Mouse (Mus musculus) heart, postnatal 0 days (tissue): ENCODE measurements around the gene Mrpl22. TPM values are rescaled to one million over a fixed set of nuclear protein-coding genes. Genes with fewer than 3 reads are reported as not detected.
"Not testable (repeated sequence)": the region's sequence is repeated elsewhere in the genome, so short reads cannot be mapped to it uniquely, and the experiment has no call there.

Source experiments
- ATAC-seq: fragments of 200-750 bp; cut with Nextera tagmentation; 2 replicates; pipeline ENCODE4 v1.8.0; 2017; ENCODE audit warnings: low read depth, moderate number of reproducible peaks, moderate library complexity; ENCODE audit not compliant: insufficient read depth
- DNase-seq: peaks from one replicate; pipeline ENCODE4 v3.0.0-alpha.2; 2016; ENCODE audit warnings: low spot score
- H3K27ac ChIP-seq: fragments of 300-500 bp; sonication (generic); 2 replicates; pipeline ENCODE4 v1.5.1; 2014; ENCODE audit warnings: low read depth, mild to moderate bottlenecking
- H3K27me3 ChIP-seq: fragments of 300-500 bp; sonication (generic); 2 replicates; pipeline ENCODE4 v1.6.1; 2014; ENCODE audit warnings: low read length, mixed read lengths; ENCODE audit not compliant: control insufficient read depth, insufficient read depth
- H3K36me3 ChIP-seq: fragments of 300-500 bp; sonication (generic); replicated peaks from 2 replicates; pipeline ENCODE4 v1.6.1; 2014; ENCODE audit warnings: low read length, mixed read lengths; ENCODE audit not compliant: control insufficient read depth, insufficient read depth
- H3K4me1 ChIP-seq: fragments of 300-500 bp; sonication (generic); 2 replicates; pipeline ENCODE4 v1.6.1; 2014; ENCODE audit warnings: antibody characterized with exemption; ENCODE audit not compliant: control insufficient read depth, insufficient read depth
- H3K4me2 ChIP-seq: fragments of 300-500 bp; sonication (generic); 2 replicates; pipeline ENCODE4 v1.6.1; 2014; ENCODE audit warnings: low read depth, mild to moderate bottlenecking, low read length, moderate library complexity
- H3K4me3 ChIP-seq: fragments of 300-500 bp; sonication (generic); 2 replicates; pipeline ENCODE4 v1.5.1; 2014; ENCODE audit warnings: low read depth, low read length
- H3K9ac ChIP-seq: fragments of 300-500 bp; sonication (generic); replicated peaks from 2 replicates; pipeline ENCODE4 v1.6.1; 2014; ENCODE audit warnings: low read depth, low read length, mixed read lengths
- H3K9me3 ChIP-seq: fragments of 300-500 bp; sonication (generic); replicated peaks from 2 replicates; pipeline ENCODE4 v1.6.1; 2016; ENCODE audit warnings: low read length; ENCODE audit not compliant: control insufficient read depth
- CTCF ChIP-seq: IDR thresholded peaks from 2 replicates; pipeline ENCODE4 v1.5.1; 2016; ENCODE audit warnings: antibody characterized with exemption, control low read depth, low read depth
- EP300 ChIP-seq: IDR thresholded peaks from 2 replicates; pipeline ENCODE4 v1.6.1; 2016; ENCODE audit warnings: antibody characterized with exemption, low read depth
- WGBS: fragments of 180-500 bp; shearing (Covaris S2); extraction: QIAGEN DNeasy Blood & Tissue Kit; methylation state at CpG from one replicate; pipeline ENCODE4 v1.1.7; 2014; 5-methylcytosine and 5-hydroxymethylcytosine counted together
- polyA plus RNA-seq: library from polyadenylated mRNA; unstranded; fragments of >200 nt; fragmentation: Nextera tagmentation; extraction: Ambion mirVana; gene quantifications from 2 replicates; pipeline ENCODE4 v1.2.1, GENCODE M21; 2015
- total RNA-seq: library from RNA; depleted of rRNA; stranded (reverse); fragments of >200 nt; gene quantifications from 2 replicates; pipeline ENCODE4 v1.2.3, GENCODE M21; 2014; ENCODE audit warnings: low replicate concordance; rRNA removed

Gene Mrpl22
- total and polyA plus RNA-seq, 2 experiments from 2014 or later: 58.4 to 124 TPM

DNA sequence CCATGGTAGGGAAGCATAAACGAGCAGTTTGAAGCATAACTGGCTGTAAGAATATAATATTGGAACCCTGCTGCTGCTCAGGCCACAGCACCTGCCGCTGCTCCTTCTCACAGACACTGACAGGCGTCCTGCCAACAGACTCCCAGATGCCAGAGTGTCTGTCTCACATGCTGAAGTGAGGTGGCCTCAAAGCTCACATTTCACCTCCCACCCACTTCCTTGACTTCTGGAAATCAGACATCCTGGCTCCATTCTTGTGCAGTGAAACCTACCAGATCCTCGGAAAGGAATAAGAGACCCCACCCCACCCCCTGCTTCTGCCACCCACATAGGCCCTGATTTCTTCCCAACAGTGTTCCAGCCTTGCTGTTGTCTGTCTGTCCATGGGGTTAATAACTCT is 52.3 kb downstream of the Mrpl22 start:
- H3K9ac ChIP-seq: no peak overlapping the region
- no peak overlapping the region for H3K4me2 ChIP-seq
- ATAC-seq (no peak), DNase-seq (no peak)
- no peaks in the 10 kb centered on the region; the same call in 1 of the 2 replicates for H3K36me3 ChIP-seq
- peaks cover 13% of the 10 kb centered on the region for H3K4me1 ChIP-seq
- 11% methylated on average over 4 of the region's 4 CpGs for WGBS
- TF ChIP-seq EP300 (no peak), CTCF (no peak)
- H3K4me3 ChIP-seq: no peak overlapping the region
- H3K9me3 ChIP-seq: no peaks in the 10 kb centered on the region
- peak overlapping the region; percentile 53 for H3K27ac ChIP-seq
- no peaks in the 10 kb centered on the region for H3K27me3 ChIP-seq

GRCm38 (mm10) chr11:58224313-58224712 is 52.9 kb downstream of the Mrpl22 start:
- Histone ChIP-seq H3K36me3 (no peaks in the 10 kb centered on the region; the same call in 1 of the 2 replicates), H3K4me1 (peaks cover 13% of the 10 kb centered on the region), H3K4me3 (no peak overlapping the region), H3K4me2 (no peak overlapping the region), H3K27ac (no peak overlapping the region), H3K27me3 (no peaks in the 10 kb centered on the region), H3K9me3 (no peaks in the 10 kb centered on the region), H3K9ac (no peak overlapping the region)
- WGBS: 55% methylated on average over 7 of the region's 7 CpGs
- ATAC-seq: no peak
- DNase-seq: no peak
- TF ChIP-seq CTCF: no peak
- TF ChIP-seq EP300: no peak

- 63% methylated on average over 2 of the region's 2 CpGs for WGBS
- not testable (repeated sequence) for H3K4me3 ChIP-seq, H3K9me3 ChIP-seq, ATAC-seq, H3K36me3 ChIP-seq, H3K27ac ChIP-seq, DNase-seq, H3K27me3 ChIP-seq, H3K4me2 ChIP-seq, H3K9ac ChIP-seq
- peaks cover 13% of the 10 kb centered on the region for H3K4me1 ChIP-seq
These were observed 53.4 kb downstream of the Mrpl22 start for GRCm38 (mm10) chr11:58224872-58225271.

DNA sequence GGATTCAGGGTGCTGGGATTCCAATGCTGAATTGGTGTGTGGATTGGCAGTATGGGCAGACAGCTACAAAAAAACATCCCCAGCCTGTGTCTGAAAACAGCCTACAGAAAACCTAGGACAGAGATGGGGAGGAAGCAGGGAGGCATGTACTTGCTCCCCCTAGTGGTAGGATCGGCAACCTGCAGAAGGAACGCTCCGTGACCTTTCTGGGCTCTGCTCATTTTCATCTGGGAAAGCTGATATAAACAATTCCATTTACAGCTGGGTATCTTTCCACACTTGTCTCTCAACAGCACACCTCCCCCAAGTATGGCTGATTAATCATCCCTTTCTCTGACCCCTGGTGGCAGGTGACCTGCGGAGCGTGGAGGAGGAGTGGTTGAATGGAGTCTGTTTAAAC is 54.2 kb downstream of the Mrpl22 start:
- Histone ChIP-seq H3K4me2 (peak overlapping the region; percentile 15; the same call in 1 of the 2 replicates), H3K36me3 (no peaks in the 10 kb centered on the region; the same call in 1 of the 2 replicates)
- TF ChIP-seq CTCF (peak; percentile 98), EP300 (no peak)

DNA sequence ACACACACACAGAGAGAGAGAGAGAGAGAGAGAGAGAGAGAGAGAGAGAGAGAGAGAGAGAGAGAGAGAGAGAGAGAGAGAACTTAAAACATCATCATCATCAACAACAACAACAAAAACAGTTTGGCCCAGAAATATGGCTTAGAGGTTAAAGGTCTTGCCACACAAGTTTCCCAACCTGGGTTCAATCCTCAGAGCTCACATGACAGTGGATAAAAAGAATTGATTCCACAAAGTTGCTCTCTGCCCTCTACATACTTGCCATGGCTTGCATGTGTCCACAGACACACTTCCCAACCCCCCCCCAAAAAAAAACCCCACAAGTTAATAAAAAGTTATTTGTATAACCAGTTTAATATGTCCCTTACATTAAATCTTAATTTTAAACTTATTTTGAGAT is 55.0 kb downstream of the Mrpl22 start:
- H3K27me3 ChIP-seq: no peaks in the 10 kb centered on the region
- no peak overlapping the region for H3K27ac ChIP-seq
- H3K4me3 ChIP-seq: no peak overlapping the region
- no peaks in the 10 kb centered on the region for H3K36me3 ChIP-seq
- no peaks in the 10 kb centered on the region for H3K9me3 ChIP-seq
- H3K9ac ChIP-seq: no peak overlapping the region
- no peak for TF ChIP-seq EP300
- no peak for TF ChIP-seq CTCF
- no peak for DNase-seq
- no peak overlapping the region for H3K4me2 ChIP-seq
- peaks cover 13% of the 10 kb centered on the region for H3K4me1 ChIP-seq
- no peak for ATAC-seq

More for the DNA sequence above, 54.2 kb downstream of the Mrpl22 start:
- H3K27ac ChIP-seq: peak overlapping the region; percentile 51
- whole genome bisulfite sequencing: 0% methylated on average over 5 of the region's 5 CpGs
- peaks cover 13% of the 10 kb centered on the region for H3K4me1 ChIP-seq
- DNase-seq (peak; percentile 86), ATAC-seq (peak; percentile 77)
- H3K9me3 ChIP-seq: no peaks in the 10 kb centered on the region
- no peak overlapping the region for H3K4me3 ChIP-seq
- H3K9ac ChIP-seq: no peak overlapping the region
- no peaks in the 10 kb centered on the region for H3K27me3 ChIP-seq

DNA sequence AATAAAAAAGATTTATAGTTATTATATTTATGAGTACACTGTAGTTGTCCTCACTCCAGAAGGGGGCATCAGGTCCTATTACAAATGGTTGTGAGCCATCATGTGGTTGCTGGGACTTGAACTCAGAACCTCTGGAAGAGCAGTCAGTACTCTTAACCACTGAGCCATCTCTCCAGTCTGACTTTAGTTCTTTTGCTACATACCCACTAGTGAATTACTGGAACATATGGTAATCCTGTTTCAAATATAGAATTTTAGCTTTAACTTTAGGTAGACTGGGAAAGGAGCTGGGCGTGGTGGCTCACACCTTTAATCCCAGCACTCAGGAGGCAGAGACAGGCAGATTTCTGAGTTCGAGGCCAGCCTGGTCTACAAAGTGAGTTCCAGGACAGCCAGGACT is 56.6 kb downstream of the Mrpl22 start:
- ATAC-seq, DNase-seq: not testable (repeated sequence)
- WGBS: 86% methylated on average over 2 of the region's 2 CpGs

More for the DNA sequence above, 56.6 kb downstream of the Mrpl22 start:
- H3K4me1 ChIP-seq: peaks cover 13% of the 10 kb centered on the region
- H3K4me3 ChIP-seq, H3K27me3 ChIP-seq, H3K27ac ChIP-seq, H3K9ac ChIP-seq, H3K9me3 ChIP-seq, H3K4me2 ChIP-seq, H3K36me3 ChIP-seq: not testable (repeated sequence)

Other genes with a start within 250 kb of the Mrpl22 start
- 18.2 and 21.8 TPM in 2 replicates for gene Larp1, start 162.6 kb upstream of the Mrpl22 start, total RNA-seq
- gene Larp1, start 162.6 kb upstream of the Mrpl22 start, polyA plus RNA-seq: 6.7 and 8.3 TPM in 2 replicates
- gene Gm12248, start 78.5 kb upstream of the Mrpl22 start, total RNA-seq: not detected in 2 replicates
- gene Gm12248, start 78.5 kb upstream of the Mrpl22 start, polyA plus RNA-seq: not detected in 2 replicates
- 73.1 and 76.6 TPM in 2 replicates for gene Cnot8, start 67.5 kb upstream of the Mrpl22 start, total RNA-seq
- gene Cnot8, start 67.5 kb upstream of the Mrpl22 start, polyA plus RNA-seq: 68.6 and 71.3 TPM in 2 replicates
- gene Gemin5, start 3.1 kb upstream of the Mrpl22 start, total RNA-seq: 15.7 and 16.4 TPM in 2 replicates
- 5.7 and 6.1 TPM in 2 replicates for gene Gemin5, start 3.1 kb upstream of the Mrpl22 start, polyA plus RNA-seq
- gene Igtp, start 27.9 kb downstream of the Mrpl22 start, total RNA-seq: 7.8 and 9.8 TPM in 2 replicates
- gene Igtp, start 27.9 kb downstream of the Mrpl22 start, polyA plus RNA-seq: 7.0 and 8.0 TPM in 2 replicates
- 7.7 and 8.7 TPM in 2 replicates for gene Irgm2, start 28.0 kb downstream of the Mrpl22 start, total RNA-seq
- gene Irgm2, start 28.0 kb downstream of the Mrpl22 start, polyA plus RNA-seq: 4.6 and 5.2 TPM in 2 replicates
- not detected in 2 replicates for gene 4930438A08Rik, start 103.1 kb downstream of the Mrpl22 start, total RNA-seq
- gene 4930438A08Rik, start 103.1 kb downstream of the Mrpl22 start, polyA plus RNA-seq: not detected in 2 replicates
- gene Zfp692, start 135.4 kb downstream of the Mrpl22 start, total RNA-seq: 8.2 and 12.6 TPM in 2 replicates
- gene Zfp692, start 135.4 kb downstream of the Mrpl22 start, polyA plus RNA-seq: 4.9 and 5.0 TPM in 2 replicates
- 31.4 and 62.4 TPM in 2 replicates for gene Zfp672, start 158.7 kb downstream of the Mrpl22 start, total RNA-seq
- 53.5 and 60.8 TPM in 2 replicates for gene Zfp672, start 158.7 kb downstream of the Mrpl22 start, polyA plus RNA-seq
- gene Sh3bp5l, start 159.1 kb downstream of the Mrpl22 start, total RNA-seq: 30.2 and 42.9 TPM in 2 replicates
- gene Sh3bp5l, start 159.1 kb downstream of the Mrpl22 start, polyA plus RNA-seq: 28.2 and 29.5 TPM in 2 replicates
- gene Lypd8, start 207.4 kb downstream of the Mrpl22 start, total RNA-seq: not detected in 2 replicates
- 0.12 TPM in 1 of 2 replicates, not detected in the other for gene Lypd8, start 207.4 kb downstream of the Mrpl22 start, polyA plus RNA-seq
- gene 1810065E05Rik, start 249.4 kb downstream of the Mrpl22 start, total RNA-seq: not detected in 2 replicates
- not detected in 2 replicates for gene 1810065E05Rik, start 249.4 kb downstream of the Mrpl22 start, polyA plus RNA-seq